Mouse (Mus musculus): ENCODE results near the gene Rab11fip3. TPM values are rescaled to one million over a fixed set of nuclear protein-coding genes. Genes with fewer than 3 reads are reported as not detected.

Gene Rab11fip3
- polyA plus RNA-seq, 1 experiment: 19.7 TPM

DNA sequence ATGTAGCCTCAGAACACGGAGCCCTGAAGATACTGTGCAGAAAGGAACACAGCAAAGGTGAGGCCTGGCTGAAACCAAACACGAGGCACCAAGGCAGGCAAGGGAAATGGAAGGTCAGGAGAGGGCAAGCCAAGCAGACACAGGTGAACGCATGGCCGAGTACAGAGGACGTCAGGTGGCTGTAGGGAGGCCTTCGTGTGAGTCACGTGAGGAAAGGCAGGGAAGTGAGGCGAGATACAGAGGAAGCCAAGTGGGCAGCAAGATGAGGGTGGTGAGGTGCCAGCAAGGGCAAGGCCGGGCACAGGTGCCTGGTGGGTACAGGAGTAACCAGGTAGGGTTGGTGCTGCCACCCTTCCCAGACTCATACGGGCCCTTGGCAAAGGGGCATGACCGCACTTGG lies 70.9 kb downstream of the Rab11fip3 start:
- no peak overlapping the region for H3ac ChIP-seq (ENCODE audit: control insufficient read depth, insufficient read length)
- no peak overlapping the region for H3K4me3 ChIP-seq
- TF ChIP-seq USF1 (IDR thresholded peaks at IDR 0.05; ENCODE audit: low read depth) (no peak), E2F4 (IDR thresholded peaks at IDR 0.05; ENCODE audit: insufficient read depth) (no peak), POLR2AphosphoS2 (IDR thresholded peaks at IDR 0.05; ENCODE audit: insufficient read length, low read depth) (no peak), TCF12 (IDR thresholded peaks at IDR 0.05; ENCODE audit: insufficient read depth, poor library complexity, severe bottlenecking) (no peak), REST (IDR thresholded peaks at IDR 0.05; ENCODE audit: insufficient read depth, insufficient read length) (no peak), CEBPB (IDR thresholded peaks at IDR 0.05; ENCODE audit: insufficient read depth, poor library complexity, severe bottlenecking) (no peak), MYOD1 (IDR thresholded peaks at IDR 0.05; ENCODE audit: control insufficient read depth in 1 of 3, insufficient read length in 2 of 3, low read depth in 2 of 3) (no peak), MAX (IDR thresholded peaks at IDR 0.05; ENCODE audit: low read depth) (no peak), MYOG (IDR thresholded peaks at IDR 0.05; ENCODE audit: control insufficient read depth in 1 of 3, insufficient read depth in 1 of 3, insufficient read length in 2 of 3, low read depth in 2 of 3) (no peak), TCF3 (IDR thresholded peaks at IDR 0.05; ENCODE audit: insufficient read length, low read depth) (no peak), SRF (IDR thresholded peaks at IDR 0.05; ENCODE audit: control insufficient read depth, insufficient read length, low read depth) (no peak), POLR2A (IDR thresholded peaks at IDR 0.05; ENCODE audit: insufficient read length, low read depth) (no peak)
- no peaks in the 10 kb centered on the region for H3K27me3 ChIP-seq (ENCODE audit: control insufficient read depth, insufficient read depth, insufficient read length)
- peaks cover 17% of the 10 kb centered on the region for H3K36me3 ChIP-seq (ENCODE audit: control insufficient read depth, insufficient read depth)
- no peak overlapping the region for H3K4me2 ChIP-seq (ENCODE audit: low read depth)
- no peaks in the 10 kb centered on the region for H3K79me2 ChIP-seq (ENCODE audit: control insufficient read depth, insufficient read depth)

DNA sequence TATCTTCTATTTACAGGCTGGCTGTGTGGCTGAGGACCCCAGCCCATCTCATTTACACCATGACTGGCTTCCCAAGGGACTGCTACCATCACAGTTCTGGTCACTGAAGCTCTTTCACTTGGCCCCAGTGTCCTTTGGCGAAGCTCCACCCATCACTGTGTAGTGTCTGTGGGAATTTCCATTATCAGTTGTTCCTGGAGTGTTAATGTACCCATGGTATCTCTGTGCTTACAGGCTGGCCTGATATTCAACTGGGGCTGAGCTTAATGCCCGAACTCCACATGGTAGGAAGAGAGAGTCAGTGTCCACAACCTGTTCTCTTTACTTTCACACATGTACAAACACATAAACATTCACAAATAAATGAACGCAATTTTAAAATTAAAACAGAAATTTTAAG lies 75.9 kb downstream of the Rab11fip3 start:
- Histone ChIP-seq H3K4me2 (ENCODE audit: low read depth) (no peak overlapping the region), H3K36me3 (ENCODE audit: control insufficient read depth, insufficient read depth) (peaks cover 9% of the 10 kb centered on the region), H3ac (ENCODE audit: control insufficient read depth, insufficient read length) (no peak overlapping the region), H3K4me3 (no peak overlapping the region), H3K27me3 (ENCODE audit: control insufficient read depth, insufficient read depth, insufficient read length) (no peaks in the 10 kb centered on the region), H3K79me2 (ENCODE audit: control insufficient read depth, insufficient read depth) (no peaks in the 10 kb centered on the region)
- TF ChIP-seq TCF12 (IDR thresholded peaks at IDR 0.05; ENCODE audit: insufficient read depth, poor library complexity, severe bottlenecking) (no peak), CEBPB (IDR thresholded peaks at IDR 0.05; ENCODE audit: insufficient read depth, poor library complexity, severe bottlenecking) (no peak), MYOG (IDR thresholded peaks at IDR 0.05; ENCODE audit: control insufficient read depth in 1 of 3, insufficient read depth in 1 of 3, insufficient read length in 2 of 3, low read depth in 2 of 3) (no peak), USF1 (IDR thresholded peaks at IDR 0.05; ENCODE audit: low read depth) (no peak), SRF (IDR thresholded peaks at IDR 0.05; ENCODE audit: control insufficient read depth, insufficient read length, low read depth) (no peak), MAX (IDR thresholded peaks at IDR 0.05; ENCODE audit: low read depth) (no peak)

DNA sequence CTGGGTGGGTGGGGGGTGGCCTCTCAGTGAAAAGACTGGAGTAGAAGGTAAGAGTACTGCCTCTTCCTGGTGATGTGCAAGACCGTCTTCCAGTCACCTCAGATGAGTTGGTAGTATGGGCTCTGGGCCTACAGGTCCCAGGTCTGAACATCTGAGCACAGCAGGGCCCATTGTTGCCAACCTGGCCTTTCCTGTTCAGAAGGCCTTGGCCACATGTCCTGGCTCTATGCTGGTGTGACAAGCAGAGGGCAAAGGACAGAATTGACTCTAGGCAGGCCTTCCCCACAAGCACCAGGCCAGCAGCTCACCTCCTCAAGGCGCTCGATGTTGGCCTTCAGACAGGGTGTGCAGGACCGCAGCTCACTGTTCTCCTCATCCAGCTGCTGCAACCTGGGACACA lies 77.1 kb downstream of the Rab11fip3 start:
- peaks cover 4% of the 10 kb centered on the region for H3K36me3 ChIP-seq (ENCODE audit: control insufficient read depth, insufficient read depth)
- no peaks in the 10 kb centered on the region for H3K27me3 ChIP-seq (ENCODE audit: control insufficient read depth, insufficient read depth, insufficient read length)
- no peak overlapping the region for H3K4me3 ChIP-seq
- H3ac ChIP-seq (ENCODE audit: control insufficient read depth, insufficient read length): no peak overlapping the region
- H3K79me2 ChIP-seq (ENCODE audit: control insufficient read depth, insufficient read depth): no peaks in the 10 kb centered on the region
- H3K4me2 ChIP-seq (ENCODE audit: low read depth): no peak overlapping the region
- TF ChIP-seq MAX (IDR thresholded peaks at IDR 0.05; ENCODE audit: low read depth): no peak

DNA sequence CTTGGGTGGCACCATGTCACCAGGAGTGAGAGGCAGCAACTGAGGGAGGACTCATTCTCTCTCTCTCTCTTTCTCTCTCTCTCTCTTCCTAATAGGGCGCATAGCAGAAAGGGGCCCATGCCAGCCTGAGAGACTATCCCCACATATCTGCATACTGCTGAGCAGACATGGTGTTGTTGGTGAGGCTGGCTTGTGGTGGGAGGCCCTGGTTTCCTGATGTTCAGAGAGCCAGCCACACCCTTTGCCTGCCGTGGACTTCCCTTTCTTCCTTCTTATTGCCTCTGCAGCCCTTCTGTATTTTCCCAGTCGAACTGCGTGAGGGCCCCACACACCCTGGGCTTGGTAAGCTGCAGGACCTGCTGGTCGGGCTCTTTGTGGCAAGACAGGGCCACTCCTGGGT lies 79.0 kb downstream of the Rab11fip3 start:
- peaks cover 4% of the 10 kb centered on the region for H3K36me3 ChIP-seq (ENCODE audit: control insufficient read depth, insufficient read depth)
- no peaks in the 10 kb centered on the region for H3K27me3 ChIP-seq (ENCODE audit: control insufficient read depth, insufficient read depth, insufficient read length)
- H3K4me2 ChIP-seq (ENCODE audit: low read depth): no peak overlapping the region
- no peaks in the 10 kb centered on the region for H3K79me2 ChIP-seq (ENCODE audit: control insufficient read depth, insufficient read depth)
- no peak overlapping the region for H3K4me3 ChIP-seq
- TF ChIP-seq MAX (IDR thresholded peaks at IDR 0.05; ENCODE audit: low read depth) (no peak), TCF3 (IDR thresholded peaks at IDR 0.05; ENCODE audit: insufficient read length, low read depth) (no peak), TCF12 (IDR thresholded peaks at IDR 0.05; ENCODE audit: insufficient read depth, poor library complexity, severe bottlenecking) (no peak), REST (IDR thresholded peaks at IDR 0.05; ENCODE audit: insufficient read depth, insufficient read length) (no peak), MYOD1 (IDR thresholded peaks at IDR 0.05; ENCODE audit: control insufficient read depth in 1 of 3, insufficient read length in 2 of 3, low read depth in 2 of 3) (no peak), MYOG (IDR thresholded peaks at IDR 0.05; ENCODE audit: control insufficient read depth in 1 of 3, insufficient read depth in 1 of 3, insufficient read length in 2 of 3, low read depth in 2 of 3) (no peak)
- no peak overlapping the region for H3ac ChIP-seq (ENCODE audit: control insufficient read depth, insufficient read length)

DNA sequence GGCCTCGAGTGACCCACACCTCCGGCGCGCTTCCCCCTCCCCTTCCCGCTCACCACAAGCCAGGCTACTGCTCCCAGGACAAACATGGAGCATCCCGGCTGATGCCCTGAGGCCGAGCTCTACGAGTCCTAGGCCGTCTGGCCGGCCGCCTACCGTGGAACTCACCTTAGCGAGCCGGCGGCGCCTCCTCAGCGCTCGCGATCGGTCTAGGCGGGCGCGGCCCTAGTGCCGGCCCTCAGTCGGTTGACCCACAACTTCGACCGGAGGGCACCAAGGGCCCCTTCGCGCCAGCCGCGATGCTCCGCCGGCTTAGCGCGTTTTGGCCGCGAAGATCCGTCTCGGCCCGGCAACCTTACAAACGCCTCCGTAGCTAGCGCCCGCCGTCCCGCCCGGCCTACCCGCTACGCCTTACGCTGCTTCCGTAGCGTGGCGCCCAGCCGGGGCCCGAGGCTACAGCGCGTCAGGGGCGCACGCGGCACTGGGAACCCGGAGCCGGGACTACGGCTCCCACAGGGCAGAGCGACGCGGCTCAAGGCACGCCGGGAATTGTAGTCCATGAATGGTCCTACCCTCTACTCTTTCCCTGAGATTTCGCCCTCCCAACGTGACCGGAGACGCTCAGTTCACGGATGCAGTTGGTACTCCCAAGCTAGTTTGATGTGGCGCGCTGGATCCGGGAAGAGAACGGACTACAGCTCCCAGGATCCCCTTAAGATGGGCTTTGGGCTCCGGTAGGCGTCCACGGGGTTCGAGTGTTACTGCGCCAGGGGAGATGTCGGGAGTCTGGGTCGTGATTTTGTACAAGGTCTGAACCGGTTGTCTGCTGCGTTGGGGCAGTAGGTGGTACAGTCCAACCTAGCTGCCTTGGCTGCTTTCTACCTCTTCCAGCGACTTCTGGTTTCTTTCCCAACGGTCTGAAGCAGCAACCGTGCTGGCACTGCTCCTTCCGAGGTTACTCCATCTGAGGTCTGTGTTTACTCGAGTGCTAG lies 83.8 kb downstream of the Rab11fip3 start, which contains the start of gene Capn15:
Capn15 (minus strand) TSS at position 491 of the 989 bp plus-strand sequence.
- Histone ChIP-seq H3K4me3 (peak within 1 kb of the TSS; percentile 57), H3ac (ENCODE audit: control insufficient read depth, insufficient read length) (peak within 1 kb of the TSS; percentile 48), H3K27me3 (ENCODE audit: control insufficient read depth, insufficient read depth, insufficient read length) (no peaks in the 10 kb centered on the region), H3K79me2 (ENCODE audit: control insufficient read depth, insufficient read depth) (peaks cover 25% of the 10 kb centered on the region), H3K36me3 (ENCODE audit: control insufficient read depth, insufficient read depth) (no peaks in the 10 kb centered on the region), H3K4me2 (ENCODE audit: low read depth) (peak within 1 kb of the TSS; percentile 96)
- TF ChIP-seq POLR2AphosphoS2 (IDR thresholded peaks at IDR 0.05; ENCODE audit: insufficient read length, low read depth): peak; percentile 80
- TF ChIP-seq E2F4 (IDR thresholded peaks at IDR 0.05; ENCODE audit: insufficient read depth): no peak
- no peak for TF ChIP-seq CEBPB (IDR thresholded peaks at IDR 0.05; ENCODE audit: insufficient read depth, poor library complexity, severe bottlenecking)
- TF ChIP-seq TCF12 (IDR thresholded peaks at IDR 0.05; ENCODE audit: insufficient read depth, poor library complexity, severe bottlenecking): no peak
- TF ChIP-seq MYOD1 (IDR thresholded peaks at IDR 0.05; ENCODE audit: control insufficient read depth in 1 of 3, insufficient read length in 2 of 3, low read depth in 2 of 3): no peak
- no peak for TF ChIP-seq MYOG (IDR thresholded peaks at IDR 0.05; ENCODE audit: control insufficient read depth in 1 of 3, insufficient read depth in 1 of 3, insufficient read length in 2 of 3, low read depth in 2 of 3)
- peak; percentile 58 for TF ChIP-seq SRF (IDR thresholded peaks at IDR 0.05; ENCODE audit: control insufficient read depth, insufficient read length, low read depth)
- TF ChIP-seq USF1 (IDR thresholded peaks at IDR 0.05; ENCODE audit: low read depth): peak; percentile 39
- TF ChIP-seq POLR2A (IDR thresholded peaks at IDR 0.05; ENCODE audit: insufficient read length, low read depth): peak; percentile 84
- no peak for TF ChIP-seq REST (IDR thresholded peaks at IDR 0.05; ENCODE audit: insufficient read depth, insufficient read length)
- no peak for TF ChIP-seq MAX (IDR thresholded peaks at IDR 0.05; ENCODE audit: low read depth)
- no peak for TF ChIP-seq TCF3 (IDR thresholded peaks at IDR 0.05; ENCODE audit: insufficient read length, low read depth)

Measured in myocyte (in vitro differentiated cells).